Comparison of ENCODE assay signal across 28 mouse cellular contexts in genomic region chr6:125874742-125875141, GRCm38 (mm10).
"Had no signal": no experiment of that assay in that cellular context is flagged by ENCODE, and none has a peak within 500 bp of the region (broad histone marks: within the 10 kb centered on the region; RNA-seq: fewer than 3 reads in every experiment).

No protein-coding gene starts in this region.

- H3K9me3 ChIP-seq: embryonic facial prominence, embryonic 10.5 days; embryonic facial prominence, embryonic 12.5 days; embryonic facial prominence, embryonic 13.5 days; embryonic facial prominence, embryonic 15.5 days; forebrain, embryonic 10.5 days; forebrain, embryonic 12.5 days; forebrain, embryonic 13.5 days; forebrain, embryonic 15.5 days had no signal

- H3K27me3 ChIP-seq: embryonic facial prominence, embryonic 12.5 days; embryonic facial prominence, embryonic 15.5 days; forebrain, embryonic 13.5 days; forebrain, embryonic 15.5 days had no signal

- H3K4me3 ChIP-seq: embryonic facial prominence, embryonic 10.5 days; embryonic facial prominence, embryonic 12.5 days; embryonic facial prominence, embryonic 13.5 days; embryonic facial prominence, embryonic 15.5 days; erythroblast, embryonic 14.5 days; forebrain, embryonic 10.5 days; forebrain, embryonic 12.5 days; forebrain, embryonic 13.5 days; forebrain, embryonic 15.5 days; gastrocnemius, adult 2 months had no signal

- ATAC-seq: forebrain, embryonic 13.5 days; forebrain, embryonic 14.5 days; forebrain, embryonic 15.5 days; forebrain, embryonic 16.5 days; forebrain, postnatal 0 days had no signal

- H3K4me2 ChIP-seq: embryonic facial prominence, embryonic 12.5 days; embryonic facial prominence, embryonic 13.5 days; embryonic facial prominence, embryonic 15.5 days; forebrain, embryonic 12.5 days; forebrain, embryonic 13.5 days; forebrain, embryonic 15.5 days had no signal

- H3K36me3 ChIP-seq: embryonic facial prominence, embryonic 10.5 days; embryonic facial prominence, embryonic 12.5 days; embryonic facial prominence, embryonic 13.5 days; embryonic facial prominence, embryonic 15.5 days; forebrain, embryonic 10.5 days; forebrain, embryonic 12.5 days; forebrain, embryonic 15.5 days had no signal

- H3K27ac ChIP-seq: embryonic facial prominence, embryonic 10.5 days; embryonic facial prominence, embryonic 12.5 days; embryonic facial prominence, embryonic 13.5 days; embryonic facial prominence, embryonic 15.5 days; forebrain, embryonic 10.5 days; forebrain, embryonic 12.5 days; forebrain, embryonic 13.5 days; forebrain, embryonic 15.5 days; gastrocnemius, adult 2 months had no signal

- DNase-seq: cerebellum, adult 18-20 months; cerebellum, adult 2 months; cerebellum, adult 8-10 months; cerebellum, adult 9-10 months; cerebellum, adult 9-11 months; cerebellum, postnatal 10 days; cerebellum, postnatal 14 days; cerebellum, postnatal 25 days; cerebellum, postnatal 36 days; embryo, embryonic 11 days; forebrain, postnatal 0 days; gastrocnemius, adult 2 months; gastrocnemius, postnatal 10 days; gastrocnemius, postnatal 14 days; gastrocnemius, postnatal 25 days; gastrocnemius, postnatal 36 days; heart, adult 18-20 months had no signal

- H3K9ac ChIP-seq: embryonic facial prominence, embryonic 12.5 days; embryonic facial prominence, embryonic 13.5 days; embryonic facial prominence, embryonic 15.5 days; forebrain, embryonic 12.5 days; forebrain, embryonic 13.5 days; forebrain, embryonic 15.5 days; forebrain, postnatal 0 days had no signal

- H3K4me1 ChIP-seq: embryonic facial prominence, embryonic 10.5 days; embryonic facial prominence, embryonic 12.5 days; embryonic facial prominence, embryonic 13.5 days; embryonic facial prominence, embryonic 15.5 days; forebrain, embryonic 10.5 days; forebrain, embryonic 12.5 days; forebrain, embryonic 13.5 days; forebrain, embryonic 15.5 days had no signal
